In genomic region chr11:32373266-32374026, GRCm38 (mm10) we compare ENCODE assay signal across 21 mouse cellular contexts. TPM values are rescaled to one million over a fixed set of nuclear protein-coding genes. Genes with fewer than 3 reads are reported as not detected.
DNase-seq lines count a peak whose midpoint lies in the region; ATAC-seq lines count a peak whose summit lies in the region.
"Had no signal": no experiment of that assay in that cellular context is flagged by ENCODE, and none has a peak within 500 bp of the region (broad histone marks: within the 10 kb centered on the region; RNA-seq: fewer than 3 reads in every experiment).

No protein-coding gene starts in this region.

- no peak overlapping the region for H3K27ac ChIP-seq in neural tube, embryonic 12.5 days
- H3K27ac ChIP-seq in hindbrain, embryonic 11.5 days (ENCODE audit: low read depth, low read length), result 0 out of 2 replicates have a peak overlapping the region, but pooled peaks have one; percentile 1
- no peak overlapping the region; the same call in 1 of the 2 replicates for H3K27ac ChIP-seq in midbrain, embryonic 11.5 days (ENCODE audit: low read depth, low read length)
- peak overlapping the region; percentile 72 for H3K27ac ChIP-seq in neural tube, embryonic 15.5 days (replicated peaks)
- H3K27ac ChIP-seq: embryonic facial prominence, embryonic 12.5 days; heart, adult 2 months; limb, embryonic 10.5 days had no signal

- no peaks in the 10 kb centered on the region for H3K9me3 ChIP-seq in neural tube, embryonic 12.5 days
- H3K9me3 ChIP-seq in hindbrain, embryonic 11.5 days (ENCODE audit: control insufficient read depth, low read length), result no peaks in the 10 kb centered on the region
- H3K9me3 ChIP-seq in midbrain, embryonic 11.5 days (ENCODE audit: control insufficient read depth, low read length), result no peaks in the 10 kb centered on the region
- H3K9me3 ChIP-seq in neural tube, embryonic 15.5 days (replicated peaks), result no peaks in the 10 kb centered on the region
- H3K9me3 ChIP-seq: embryonic facial prominence, embryonic 12.5 days; limb, embryonic 10.5 days had no signal

- H3K4me1 ChIP-seq in neural tube, embryonic 12.5 days, result 0 out of 2 replicates have a peak, but pooled peaks cover 4% of the 10 kb centered on the region
- no peaks in the 10 kb centered on the region for H3K4me1 ChIP-seq in hindbrain, embryonic 11.5 days (replicated peaks; ENCODE audit: control insufficient read depth, insufficient read depth, low read length)
- no peaks in the 10 kb centered on the region; the same call in 1 of the 2 replicates for H3K4me1 ChIP-seq in midbrain, embryonic 11.5 days (ENCODE audit: control insufficient read depth, insufficient read depth, low read length)
- peaks cover 29% of the 10 kb centered on the region for H3K4me1 ChIP-seq in neural tube, embryonic 15.5 days
- H3K4me1 ChIP-seq: embryonic facial prominence, embryonic 12.5 days; limb, embryonic 10.5 days had no signal

- no peak for DNase-seq in neural tube, embryonic 10.5 days (ENCODE audit: extremely low spot score, low spot score)
- peak; percentile 24 for DNase-seq in hindbrain, embryonic 11.5 days (ENCODE audit: low spot score)
- DNase-seq in midbrain, embryonic 11.5 days (ENCODE audit: low spot score, missing footprints), result no peak
- DNase-seq in urinary bladder, postnatal 14 days (ENCODE audit: low spot score), result no peak
- DNase-seq in layer of hippocampus, adult 11-12 months (ENCODE audit: low spot score), result no peak
- DNase-seq in ovary, postnatal 10 days (ENCODE audit: low spot score), result no peak
- DNase-seq: adrenal gland, postnatal 14 days; B cell, adult 2 months; cerebellum, adult 2 months; heart, adult 2 months; kidney, adult 9 months; right cerebral cortex, postnatal 4 days; thymus, postnatal 25 days had no signal

- 73% methylated on average over 13 of the region's 13 CpGs for WGBS in neural tube, embryonic 12.5 days
- 91% methylated on average over 13 of the region's 13 CpGs for WGBS in hindbrain, embryonic 11.5 days
- WGBS in midbrain, embryonic 11.5 days, result 88% methylated on average over 13 of the region's 13 CpGs
- WGBS in neural tube, embryonic 15.5 days, result 41% methylated on average over 13 of the region's 13 CpGs

- H3K4me3 ChIP-seq in neural tube, embryonic 12.5 days, result no peak overlapping the region
- no peak overlapping the region for H3K4me3 ChIP-seq in hindbrain, embryonic 11.5 days (ENCODE audit: low read depth, low read length)
- no peak overlapping the region for H3K4me3 ChIP-seq in midbrain, embryonic 11.5 days (ENCODE audit: low read depth, low read length)
- H3K4me3 ChIP-seq in neural tube, embryonic 15.5 days (replicated peaks), result no peak overlapping the region
- H3K4me3 ChIP-seq: embryonic facial prominence, embryonic 12.5 days; heart, adult 2 months; limb, embryonic 10.5 days; megakaryocyte, embryonic 14.5 days; myocyte had no signal

- H3K4me2 ChIP-seq in neural tube, embryonic 12.5 days (replicated peaks), result no peak overlapping the region
- H3K4me2 ChIP-seq in hindbrain, embryonic 11.5 days (replicated peaks; ENCODE audit: low read depth, low read length), result no peak overlapping the region
- H3K4me2 ChIP-seq in midbrain, embryonic 11.5 days, result no peak overlapping the region
- H3K4me2 ChIP-seq in neural tube, embryonic 15.5 days, result no peak overlapping the region
- H3K4me2 ChIP-seq: embryonic facial prominence, embryonic 12.5 days; liver, embryonic 11.5 days had no signal

- ATAC-seq in neural tube, embryonic 12.5 days (ENCODE audit: low FRiP score, low read depth), result peak; percentile 61; the same call in 1 of the 2 replicates
- no peak for ATAC-seq in hindbrain, embryonic 11.5 days (ENCODE audit: low FRiP score)
- ATAC-seq in midbrain, embryonic 11.5 days (ENCODE audit: low FRiP score), result peak; percentile 39; the same call in 1 of the 2 replicates
- peak; percentile 62 for ATAC-seq in neural tube, embryonic 15.5 days (ENCODE audit: low FRiP score)
- ATAC-seq: activated CD4-positive, CD25-positive, alpha-beta regulatory T cell, adult 4 months had no signal

- H3K36me3 ChIP-seq in neural tube, embryonic 12.5 days, result peaks cover 51% of the 10 kb centered on the region
- peaks cover 6% of the 10 kb centered on the region for H3K36me3 ChIP-seq in hindbrain, embryonic 11.5 days (ENCODE audit: control insufficient read depth, insufficient read depth, low read length)
- peaks cover 22% of the 10 kb centered on the region for H3K36me3 ChIP-seq in midbrain, embryonic 11.5 days (ENCODE audit: control insufficient read depth, insufficient read depth, low read length)
- peaks cover 28% of the 10 kb centered on the region for H3K36me3 ChIP-seq in neural tube, embryonic 15.5 days

- no peak overlapping the region for H3K9ac ChIP-seq in neural tube, embryonic 12.5 days
- H3K9ac ChIP-seq in hindbrain, embryonic 11.5 days (ENCODE audit: low read depth, low read length), result no peak overlapping the region
- H3K9ac ChIP-seq in midbrain, embryonic 11.5 days (ENCODE audit: low read length), result no peak overlapping the region
- H3K9ac ChIP-seq in neural tube, embryonic 15.5 days (replicated peaks), result no peak overlapping the region; the same call in 1 of the 2 replicates
- H3K9ac ChIP-seq: embryonic facial prominence, embryonic 12.5 days had no signal

- no peaks in the 10 kb centered on the region for H3K27me3 ChIP-seq in neural tube, embryonic 12.5 days (replicated peaks)
- no peaks in the 10 kb centered on the region for H3K27me3 ChIP-seq in hindbrain, embryonic 11.5 days (ENCODE audit: control insufficient read depth, insufficient read depth, low read length)
- no peaks in the 10 kb centered on the region for H3K27me3 ChIP-seq in midbrain, embryonic 11.5 days (ENCODE audit: control insufficient read depth, insufficient read depth, low read length)
- H3K27me3 ChIP-seq in neural tube, embryonic 15.5 days (replicated peaks), result no peaks in the 10 kb centered on the region
- H3K27me3 ChIP-seq: embryonic facial prominence, embryonic 12.5 days had no signal

RNA-seq across cellular contexts. Expression of gene Sh3pxd2b, which starts 25.8 kb away (rescaled TPM):
- polyA plus RNA-seq in neural tube, embryonic 12.5 days (2016; fragmentation: Nextera tagmentation; extraction: Ambion mirVana), result 24.6 and 25.0 TPM in 2 replicates
- 21.1 and 24.2 TPM in 2 replicates for polyA plus RNA-seq in hindbrain, embryonic 11.5 days (2014; fragmentation: Nextera tagmentation; extraction: Ambion mirVana)
- polyA plus RNA-seq in midbrain, embryonic 11.5 days (2014; fragmentation: Nextera tagmentation; extraction: Ambion mirVana), result 21.4 and 23.2 TPM in 2 replicates
- polyA plus RNA-seq in neural tube, embryonic 15.5 days (2015; fragmentation: Nextera tagmentation; extraction: Ambion mirVana), result 17.2 and 17.8 TPM in 2 replicates

Comparison
In these comparisons a context has a peak if more than half of its experiments do, and no peak if none do; other contexts are left out.
1. H3K27ac ChIP-seq: peak in hindbrain, embryonic 11.5 days (single experiment) and neural tube, embryonic 15.5 days (single experiment); none in neural tube, embryonic 12.5 days (single experiment) and midbrain, embryonic 11.5 days (single experiment).